Mouse (Mus musculus) C2C12 (cell line): ENCODE results near the gene Tnni2.

ENCODE experiments used
- CEBPB ChIP-seq: IDR thresholded peaks from one replicate; pipeline ENCODE4 v1.6.1; 2011; ENCODE audit warnings: low read depth, mild to moderate bottlenecking, control low read depth, moderate library complexity
- CTCF ChIP-seq: IDR thresholded peaks from one replicate; pipeline ENCODE4 v1.5.1; 2011; ENCODE audit not compliant: control insufficient read depth, insufficient read depth, insufficient read length
- FOSL1 ChIP-seq: IDR thresholded peaks from one replicate; pipeline ENCODE4 v1.8.0; 2011; ENCODE audit warnings: mild to moderate bottlenecking, low read length; ENCODE audit not compliant: poor library complexity, insufficient read depth, severe bottlenecking
- MAX ChIP-seq: IDR thresholded peaks from one replicate; pipeline ENCODE4 v1.6.1; 2011; ENCODE audit warnings: mild to moderate bottlenecking, control low read depth
- MYOD1 ChIP-seq: IDR thresholded peaks from one replicate; pipeline ENCODE4 v1.6.1; 2011; ENCODE audit warnings: low read depth; ENCODE audit not compliant: control insufficient read depth, insufficient read length
- MYOG ChIP-seq: IDR thresholded peaks from one replicate; pipeline ENCODE4 v1.6.1; 2011; ENCODE audit not compliant: control insufficient read depth, insufficient read length; ENCODE audit errors: extremely low read depth
- USF1 ChIP-seq: IDR thresholded peaks from one replicate; pipeline ENCODE4 v1.6.1; 2011; ENCODE audit warnings: low read depth, mild to moderate bottlenecking, control low read depth, moderate library complexity

DNA sequence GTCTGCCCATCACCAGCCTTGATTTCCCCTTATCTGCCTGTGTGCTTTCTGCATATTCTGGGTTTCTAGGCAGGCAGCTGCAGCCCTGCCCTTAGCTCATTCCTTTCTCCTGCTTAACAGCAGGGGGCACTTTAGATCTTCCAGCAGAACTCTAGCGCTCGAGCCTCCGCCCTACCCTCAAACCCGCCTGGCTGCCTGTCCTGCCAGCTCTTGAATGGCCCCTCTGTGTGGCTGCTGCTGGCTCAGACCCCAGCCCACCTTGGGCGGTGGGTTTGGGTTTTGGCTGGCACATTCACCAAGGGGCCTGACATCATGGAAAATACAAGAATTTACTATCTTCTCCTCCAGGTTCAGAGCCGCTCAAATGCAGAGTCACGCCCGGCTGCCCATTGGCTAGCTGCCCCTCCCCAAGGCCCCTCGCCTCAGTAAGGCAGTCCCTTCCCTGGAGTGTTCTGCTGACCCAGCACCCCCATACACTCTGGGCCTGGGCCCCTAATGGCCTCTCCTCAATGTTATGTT, 45.8 kb downstream of the Tnni2 start:
- TF ChIP-seq CTCF: no peak
- TF ChIP-seq MAX: no peak
- no peak for TF ChIP-seq CEBPB
- no peak for TF ChIP-seq MYOD1
- TF ChIP-seq USF1: no peak
- no peak for TF ChIP-seq MYOG
- TF ChIP-seq FOSL1: no peak
